In genomic region chr5:112924806-112925205, GRCm38 (mm10) we compare ENCODE assay signal across 24 mouse cellular contexts. TPM values are rescaled to one million over a fixed set of nuclear protein-coding genes. Genes with fewer than 3 reads are reported as not detected.
"Had no signal": no experiment of that assay in that cellular context is flagged by ENCODE, and none has a peak within 500 bp of the region (broad histone marks: within the 10 kb centered on the region; RNA-seq: fewer than 3 reads in every experiment).

No protein-coding gene starts in this region.

- DNase-seq: gastrocnemius, postnatal 10 days; heart, adult 18-20 months; heart, postnatal 10 days; heart, postnatal 4 days; liver; liver, embryonic 13.5 days; liver, postnatal 0 days had no signal

- H3K9ac ChIP-seq: heart, embryonic 12.5 days; hindbrain, embryonic 12.5 days; hindbrain, embryonic 14.5 days; intestine, embryonic 15.5 days; limb, embryonic 12.5 days; liver, embryonic 13.5 days; liver, embryonic 15.5 days; liver, postnatal 0 days had no signal

- H3K4me2 ChIP-seq: heart, embryonic 12.5 days; hindbrain, embryonic 12.5 days; hindbrain, embryonic 14.5 days; intestine, embryonic 15.5 days; limb, embryonic 12.5 days; liver, embryonic 11.5 days; liver, embryonic 13.5 days; liver, embryonic 15.5 days had no signal

- H3K27me3 ChIP-seq: heart, embryonic 12.5 days; hindbrain, embryonic 12.5 days; intestine, embryonic 15.5 days; limb, embryonic 12.5 days; liver, embryonic 13.5 days; liver, embryonic 15.5 days had no signal

- ATAC-seq: forebrain, embryonic 16.5 days; hindbrain, embryonic 16.5 days; inflammation-experienced regulatory T-cells, adult 6 months; intestine, embryonic 15.5 days; intestine, postnatal 0 days; liver, postnatal 0 days had no signal

- H3K27ac ChIP-seq: heart, embryonic 10.5 days; hindbrain, embryonic 10.5 days; hindbrain, embryonic 12.5 days; hindbrain, embryonic 14.5 days; intestine, embryonic 15.5 days; kidney, postnatal 0 days; layer of hippocampus, adult 2 months; left cerebral cortex, adult 2 months; limb, embryonic 10.5 days; limb, embryonic 12.5 days; liver, embryonic 13.5 days; liver, embryonic 15.5 days had no signal

- H3K36me3 ChIP-seq: hindbrain, embryonic 10.5 days; hindbrain, embryonic 12.5 days; limb, embryonic 10.5 days; liver, embryonic 13.5 days had no signal

- H3K4me3 ChIP-seq: heart, embryonic 10.5 days; heart, embryonic 12.5 days; hindbrain, embryonic 10.5 days; hindbrain, embryonic 12.5 days; intestine, embryonic 15.5 days; layer of hippocampus, adult 2 months; left cerebral cortex, adult 2 months; limb, embryonic 10.5 days; limb, embryonic 12.5 days; liver, embryonic 13.5 days; liver, embryonic 15.5 days had no signal

- H3K9me3 ChIP-seq: heart, embryonic 10.5 days; heart, embryonic 12.5 days; hindbrain, embryonic 10.5 days; hindbrain, embryonic 12.5 days; intestine, embryonic 15.5 days; limb, embryonic 10.5 days; limb, embryonic 12.5 days; liver, embryonic 13.5 days; liver, embryonic 15.5 days had no signal

RNA-seq across cellular contexts. Expression of gene Myo18b, which starts 28.6 kb away (rescaled TPM):
- polyA plus RNA-seq: inflammation-experienced regulatory T-cells, adult 6 months; liver, postnatal 0 days had no signal
